Mouse (Mus musculus) hematopoietic stem cell, adult 5-6 weeks (primary cell): ENCODE measurements around the gene Snupn. TPM values are rescaled to one million over a fixed set of nuclear protein-coding genes. Genes with fewer than 3 reads are reported as not detected.
"Not testable (repeated sequence)": the region's sequence is repeated elsewhere in the genome, so short reads cannot be mapped to it uniquely, and the experiment has no call there.

Experiments
- ATAC-seq, 2 experiments: fragments of 125-278 bp in 1 of 2; replicated peaks in 1 of 2; 2 replicates each; pipeline ENCODE4 v1.8.0; 2016 to 2017; ENCODE audit warnings: inconsistent platforms in 2 of 2, mild to moderate bottlenecking in 2 of 2, moderate number of reproducible peaks in 2 of 2, low read depth in 1 of 2, moderate TSS enrichment in 1 of 2; ENCODE audit not compliant: low FRiP score in 2 of 2, poor library complexity in 2 of 2, severe bottlenecking in 2 of 2, insufficient read depth in 1 of 2, low TSS enrichment in 1 of 2
- total RNA-seq: library from RNA; stranded (forward); fragments of 172-1452, 232-1000 nt; gene quantifications from 2 replicates; pipeline ENCODE4 v1.2.3, GENCODE M21; 2017

Snupn gene
- total RNA-seq, 1 experiment from 2014 or later: 3.8 TPM

DNA sequence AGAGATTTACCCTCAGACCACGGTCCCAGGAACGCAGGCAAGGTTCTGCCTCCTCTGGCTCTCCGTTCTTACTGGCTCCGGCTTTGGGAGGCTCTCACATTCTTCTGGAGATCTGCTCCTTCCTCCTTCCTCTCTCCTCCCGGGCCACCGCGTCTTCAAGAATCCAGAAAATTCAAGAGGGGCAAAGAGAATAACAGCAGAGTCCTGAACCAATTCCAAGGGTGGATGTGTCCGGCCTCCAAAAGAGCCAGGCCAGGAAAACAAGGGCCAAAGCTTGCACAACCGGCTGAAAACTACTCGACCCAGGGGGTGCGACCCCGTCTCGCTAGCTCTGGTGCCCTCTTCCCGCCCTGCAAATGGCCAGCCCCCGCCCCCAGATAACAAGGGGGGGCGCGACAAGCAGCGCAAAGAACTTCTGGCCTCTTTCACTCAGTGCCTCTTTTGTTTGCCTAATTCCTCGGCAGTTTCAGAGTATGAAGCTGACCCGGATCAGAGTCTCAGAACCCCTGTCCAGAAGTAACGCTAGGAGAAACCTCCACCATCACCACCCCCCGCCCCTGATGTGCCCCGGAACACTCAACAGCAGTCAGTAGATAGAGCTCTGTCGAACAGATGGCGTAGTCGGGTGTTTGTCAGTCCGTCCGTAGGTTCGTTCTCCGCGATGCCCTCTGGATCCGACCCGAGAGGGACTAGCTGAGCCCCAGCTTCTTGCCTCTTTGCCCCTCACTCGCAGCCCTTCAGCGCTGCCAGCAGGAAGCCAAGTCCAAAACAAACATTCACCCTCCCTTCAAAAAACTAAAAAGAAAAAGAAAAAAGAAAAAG lies 23.3 kb upstream of the Snupn start:
- ATAC-seq: peak in 1 of 2 experiments; percentile 27; a peak in 1 of 4 replicates

DNA sequence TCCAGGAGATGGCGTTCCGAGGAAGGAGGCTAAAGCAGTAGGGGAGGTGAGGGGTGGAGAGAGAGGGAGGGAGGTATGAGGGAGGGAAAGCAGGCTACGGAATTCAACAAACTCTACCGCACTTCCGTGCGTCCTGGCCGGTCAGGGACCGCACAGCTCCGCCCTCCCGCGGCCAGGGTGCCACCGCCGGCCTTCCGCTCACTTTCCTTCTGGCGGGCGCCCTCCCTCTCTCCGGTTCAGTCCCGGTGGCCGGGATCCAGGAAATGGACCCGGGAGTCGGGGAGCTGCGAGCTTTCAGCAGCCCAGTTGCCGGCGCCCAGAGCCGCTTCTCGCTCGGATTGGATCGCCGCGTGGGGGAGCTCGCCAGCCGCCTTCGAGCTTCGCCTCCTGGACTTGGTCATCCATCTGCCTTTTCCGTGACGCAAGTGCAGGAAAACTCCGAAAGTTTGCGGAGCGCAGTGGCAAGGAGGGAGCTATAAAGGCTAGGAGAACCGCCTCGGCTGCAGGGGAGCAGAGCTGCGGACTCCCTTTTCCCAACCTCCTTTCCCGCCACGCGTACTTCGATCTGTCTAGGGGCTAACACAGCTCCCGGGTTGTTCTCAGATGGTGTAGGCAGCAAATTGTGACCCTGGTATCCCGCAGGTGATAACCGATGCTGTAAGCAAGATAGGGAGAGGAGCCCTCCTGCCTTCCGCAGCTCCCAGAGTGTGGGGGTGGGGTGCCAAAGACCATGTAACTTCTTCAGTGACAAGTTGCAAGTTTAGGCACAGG lies 22.5 kb upstream of the Snupn start, which contains the start of gene Snx33:
Gene Snx33, minus strand, starts transcription at position 331 of the 771 bp plus-strand sequence.
- ATAC-seq: peak; percentile 73 to 75

DNA sequence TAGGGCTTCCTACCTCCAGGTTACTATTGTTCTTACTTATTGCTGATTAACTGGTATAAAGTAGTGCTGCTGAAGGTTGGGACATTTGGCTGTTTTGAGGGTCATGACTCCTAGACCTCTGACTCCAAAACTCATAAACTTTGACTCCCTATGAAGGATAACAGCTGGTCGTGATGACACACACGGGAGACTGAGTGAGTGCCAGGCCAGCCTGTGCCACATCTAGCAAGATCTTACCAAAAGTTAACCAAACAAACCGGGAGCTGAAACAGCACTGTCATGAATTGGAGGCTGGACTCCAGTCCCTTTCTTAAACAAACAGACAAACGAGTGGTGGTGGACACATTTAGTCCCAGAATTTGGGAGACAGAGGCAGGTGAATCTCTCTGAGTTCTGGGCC lies 21.2 kb upstream of the Snupn start:
- no peak for ATAC-seq

DNA sequence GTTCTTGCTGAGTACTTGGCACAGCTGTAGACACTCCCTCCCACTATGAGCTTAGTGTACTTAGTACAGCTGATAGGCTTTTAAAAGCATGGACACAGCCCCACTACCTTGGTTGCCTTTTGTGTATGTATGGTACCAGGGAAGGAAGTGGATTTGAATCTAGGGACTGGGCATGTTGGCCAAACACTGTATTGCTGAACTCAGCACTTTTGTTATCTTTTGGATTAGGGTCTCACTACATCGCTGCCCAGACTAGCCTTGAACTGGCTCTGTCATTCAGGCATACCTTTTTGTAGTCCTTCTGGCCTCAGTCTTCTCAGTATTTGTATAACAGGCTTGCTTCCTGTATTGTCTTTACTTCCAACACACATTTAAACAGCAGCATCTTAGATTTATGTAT lies 20.1 kb upstream of the Snupn start:
- no peak for ATAC-seq

DNA sequence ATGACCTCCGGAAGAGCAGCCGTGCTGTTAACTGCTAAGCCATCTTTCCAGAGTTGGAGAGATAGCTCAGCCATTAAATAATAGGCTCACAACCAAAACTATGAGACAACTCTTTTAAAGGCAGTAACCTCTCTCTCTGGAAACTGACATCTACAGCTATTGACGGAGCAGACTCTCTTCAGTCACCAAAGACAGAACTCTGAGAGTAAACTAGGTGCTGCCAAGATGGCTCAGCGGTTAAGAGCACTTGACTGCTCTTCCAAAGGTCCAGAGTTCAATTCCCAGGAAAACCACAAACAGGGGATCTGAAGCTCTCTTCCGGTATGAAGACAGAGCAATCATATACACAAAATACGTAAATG lies 13.8 kb upstream of the Snupn start:
- ATAC-seq: no peak

DNA sequence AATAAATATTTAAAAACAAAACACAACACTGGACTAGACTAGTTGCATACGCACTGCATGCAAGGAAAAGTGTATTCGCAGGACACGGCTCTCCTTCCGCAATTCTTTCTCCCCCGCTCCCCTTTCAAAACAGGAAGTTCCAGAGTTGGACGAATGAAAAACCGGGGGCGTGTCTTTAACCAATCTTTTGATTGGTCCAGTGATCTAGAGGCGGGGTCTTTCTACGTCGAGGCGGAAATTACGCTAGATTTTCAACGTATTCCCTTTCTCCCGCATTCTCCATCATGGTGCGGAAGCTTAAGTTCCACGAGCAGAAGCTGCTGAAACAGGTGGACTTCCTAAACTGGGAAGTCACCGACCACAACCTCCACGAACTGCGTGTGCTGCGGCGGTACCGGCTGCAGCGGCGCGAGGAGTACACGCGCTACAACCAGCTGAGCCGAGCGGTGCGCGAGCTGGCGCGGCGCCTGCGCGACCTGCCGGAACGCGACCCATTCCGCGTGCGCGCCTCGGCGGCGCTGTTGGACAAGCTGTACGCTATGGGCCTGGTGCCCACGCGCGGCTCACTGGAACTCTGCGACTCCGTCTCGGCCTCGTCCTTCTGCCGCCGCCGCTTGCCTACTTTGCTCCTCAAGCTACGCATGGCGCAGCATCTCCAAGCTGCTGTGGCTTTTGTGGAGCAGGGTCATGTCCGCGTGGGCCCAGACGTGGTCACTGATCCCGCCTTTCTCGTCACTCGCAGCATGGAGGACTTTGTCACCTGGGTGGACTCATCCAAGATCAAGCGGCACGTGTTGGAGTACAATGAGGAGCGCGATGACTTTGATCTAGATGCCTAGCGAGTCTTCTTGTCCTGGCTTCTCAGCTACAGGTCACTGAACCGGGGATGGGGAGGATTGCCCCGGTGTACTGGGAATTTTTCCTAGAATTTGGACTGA lies 13.2 kb upstream of the Snupn start, which contains the start of gene Imp3:
Gene Imp3, plus strand, starts transcription at position 253 of the 938 bp plus-strand sequence.
- peak; percentile 90 to 94 for ATAC-seq

DNA sequence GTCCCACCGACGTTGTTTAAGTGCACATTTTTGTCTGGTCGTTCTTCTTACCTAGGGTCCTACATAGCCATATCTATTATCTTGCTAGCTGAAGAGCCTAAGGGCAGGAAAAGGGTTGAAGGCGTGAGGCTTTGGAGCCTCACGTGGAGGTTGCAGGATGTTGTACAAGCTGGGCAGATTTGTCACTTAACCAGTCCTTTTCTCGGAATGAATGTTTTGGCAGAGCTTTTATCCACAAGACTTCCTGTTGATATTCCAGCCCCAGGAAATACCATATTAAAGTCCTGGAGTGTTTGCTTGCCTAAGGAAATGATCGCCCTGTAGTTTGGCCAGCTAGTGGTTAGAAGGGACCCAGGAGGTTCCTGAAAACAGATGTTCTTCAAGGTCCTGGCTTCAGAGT lies 12.3 kb upstream of the Snupn start:
- ATAC-seq: no peak

DNA sequence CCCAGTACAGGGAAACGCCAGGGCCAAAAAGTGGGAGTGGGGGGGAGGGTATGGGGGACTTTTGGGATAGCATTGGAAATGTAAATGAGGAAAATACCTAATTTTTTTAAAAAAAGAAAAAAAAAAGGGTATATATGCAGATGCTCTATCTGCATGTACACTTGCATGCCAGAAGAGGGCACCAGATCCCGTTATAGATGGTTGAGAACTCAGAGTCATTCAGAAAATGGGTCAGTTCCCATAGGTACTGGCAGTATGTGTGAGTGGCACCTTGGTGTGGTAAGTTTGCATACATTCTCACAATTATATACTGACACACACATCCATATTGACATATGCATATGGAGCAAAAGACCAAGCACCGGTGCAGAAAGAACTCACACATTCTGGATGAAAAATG lies 3.2 kb upstream of the Snupn start:
- not testable (repeated sequence) for ATAC-seq

DNA sequence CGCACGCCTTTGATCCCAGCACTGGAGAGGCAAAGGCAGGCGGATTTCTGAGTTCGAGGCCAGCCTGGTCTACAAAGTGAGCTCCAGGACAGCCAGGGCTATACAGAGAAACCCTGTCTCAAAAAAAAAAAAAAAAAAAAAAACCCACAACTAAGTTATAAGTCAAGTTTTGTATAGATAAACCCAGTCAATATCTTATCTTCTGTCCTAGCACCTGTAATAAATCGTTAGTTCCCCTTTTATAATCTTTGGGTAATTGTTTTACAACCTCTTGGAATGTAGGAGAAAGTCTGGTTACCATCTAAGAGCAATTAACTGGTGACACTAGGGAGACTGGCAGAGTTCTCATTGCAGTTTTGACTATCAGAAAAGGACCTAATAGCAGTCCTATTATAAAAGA lies 2.0 kb upstream of the Snupn start:
- ATAC-seq: not testable (repeated sequence)

DNA sequence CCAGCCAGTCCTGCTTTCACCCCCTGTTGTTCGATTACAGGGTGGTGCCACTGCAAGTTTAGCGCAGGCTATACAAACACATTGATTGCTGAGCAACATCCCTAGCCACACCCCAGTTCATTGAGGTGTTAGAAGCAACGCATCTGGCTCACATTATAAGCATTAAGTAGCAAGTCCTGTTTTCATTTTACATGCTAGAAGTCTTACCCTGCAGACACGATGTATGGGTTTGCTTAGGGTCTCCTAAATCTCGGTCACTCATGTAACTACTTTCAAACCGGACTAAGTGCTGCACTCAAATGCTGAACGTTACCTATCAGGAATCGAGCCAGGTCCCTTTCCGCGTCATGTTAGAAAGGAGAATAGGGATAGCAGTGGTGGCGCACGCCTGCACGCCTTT lies 911 bp upstream of the Snupn start:
- ATAC-seq: no peak

DNA sequence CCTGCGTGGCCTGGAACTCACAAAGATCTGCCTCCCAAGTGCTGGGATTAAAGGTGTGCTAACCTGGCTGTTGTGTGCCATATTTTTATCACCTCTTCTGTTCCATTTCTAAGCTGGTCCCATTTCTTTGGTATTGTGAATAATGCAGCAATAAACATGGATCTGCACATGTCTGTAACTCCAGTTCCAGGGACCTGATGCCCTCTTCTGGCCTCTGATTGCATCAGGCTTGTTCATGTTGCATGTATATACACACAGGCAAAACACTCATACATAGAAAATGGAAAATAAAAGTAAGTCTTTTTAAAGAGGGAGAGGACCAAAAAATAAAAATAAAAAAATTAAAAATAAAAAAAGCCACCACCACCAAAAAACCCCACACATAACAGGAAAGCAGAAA lies 2.9 kb downstream of the Snupn start:
- no peak for ATAC-seq

DNA sequence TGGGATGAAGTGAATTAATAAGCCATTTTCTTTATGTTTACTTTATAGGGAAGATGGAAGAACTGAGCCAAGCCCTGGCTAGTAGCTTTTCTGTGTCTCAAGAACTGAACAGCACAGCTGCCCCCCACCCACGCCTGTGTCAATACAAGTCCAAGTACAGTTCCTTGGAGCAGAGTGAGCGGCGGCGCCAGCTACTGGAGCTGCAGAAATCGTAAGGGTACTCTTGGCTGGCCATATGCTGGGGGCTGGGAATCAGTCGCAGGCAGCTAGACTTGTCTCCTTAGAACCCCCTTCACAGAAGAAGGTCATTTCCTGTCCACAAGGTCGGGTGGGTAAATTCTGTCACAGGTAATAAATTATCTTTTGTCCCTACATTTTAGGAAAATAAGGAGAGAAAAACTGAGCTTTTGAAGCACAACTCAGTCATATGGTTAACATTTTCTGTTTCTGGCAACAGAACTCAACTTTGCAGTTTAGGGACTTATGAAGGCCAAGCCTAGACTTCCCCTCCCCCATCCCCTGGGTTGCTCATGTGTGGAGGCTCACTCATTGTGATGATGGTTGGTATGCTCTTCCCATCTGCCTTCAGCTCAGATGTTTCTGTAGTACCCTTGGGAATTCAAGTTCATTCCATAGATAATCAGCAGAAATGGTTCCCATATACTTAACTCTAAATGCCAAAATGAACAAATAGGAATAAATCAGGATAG lies 6.4 kb downstream of the Snupn start:
- no peak for ATAC-seq

DNA sequence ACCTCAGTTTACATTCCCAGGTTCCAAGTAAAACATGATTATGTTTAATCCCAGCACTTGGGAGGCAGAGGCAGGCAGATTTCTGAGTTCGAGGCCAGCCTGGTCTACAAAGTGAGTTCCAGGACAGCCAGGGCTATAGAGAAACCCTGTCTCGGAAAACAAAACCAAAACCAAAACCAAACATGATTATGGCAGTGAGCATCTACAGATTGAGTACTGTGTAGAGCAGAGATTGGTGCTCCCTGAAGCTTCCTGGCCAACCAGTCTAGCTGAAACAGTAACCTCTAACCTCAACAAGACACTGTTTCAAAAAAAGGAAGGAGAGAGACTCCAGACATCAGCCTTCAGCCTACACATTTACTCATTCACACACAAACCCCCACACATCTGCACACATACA lies 8.0 kb downstream of the Snupn start:
- ATAC-seq: no peak

DNA sequence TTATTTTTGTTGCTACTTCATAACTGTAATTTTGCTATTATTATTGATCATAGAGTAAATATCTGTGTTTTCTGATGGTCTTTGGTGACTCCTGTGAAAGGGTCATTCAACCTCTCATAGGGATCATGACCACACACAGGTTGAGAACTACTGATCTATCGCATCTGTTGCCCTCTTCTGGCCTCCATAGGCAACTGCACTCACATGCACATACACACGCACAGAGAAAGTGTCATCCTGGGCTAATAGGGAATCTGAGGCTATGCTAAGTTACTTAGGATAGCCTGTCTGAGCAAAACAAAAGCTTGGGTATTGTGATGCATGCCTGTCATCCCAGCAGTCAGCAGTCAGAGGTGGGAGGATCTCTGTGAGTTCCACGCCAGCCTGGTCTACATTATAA lies 10.9 kb downstream of the Snupn start:
- ATAC-seq: no peak

DNA sequence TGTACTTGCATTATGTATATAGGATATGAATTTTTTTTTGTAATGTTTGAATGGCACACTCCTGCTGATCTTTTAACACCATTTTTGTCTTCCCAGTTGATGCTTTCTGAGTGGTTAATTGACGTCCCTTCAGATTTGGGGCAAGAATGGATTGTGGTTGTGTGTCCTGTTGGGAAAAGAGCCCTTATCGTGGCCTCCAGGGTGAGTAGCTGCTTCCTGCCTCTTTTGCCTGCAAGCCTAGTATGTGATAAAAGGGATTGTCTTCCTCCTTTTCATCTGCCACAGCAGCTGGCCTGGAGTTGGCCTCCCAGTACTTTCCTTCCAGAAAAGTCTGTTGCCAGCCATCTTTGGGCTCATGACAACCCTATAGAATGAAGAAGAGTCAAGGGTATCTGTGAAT lies 19.5 kb downstream of the Snupn start:
- no peak for ATAC-seq

DNA sequence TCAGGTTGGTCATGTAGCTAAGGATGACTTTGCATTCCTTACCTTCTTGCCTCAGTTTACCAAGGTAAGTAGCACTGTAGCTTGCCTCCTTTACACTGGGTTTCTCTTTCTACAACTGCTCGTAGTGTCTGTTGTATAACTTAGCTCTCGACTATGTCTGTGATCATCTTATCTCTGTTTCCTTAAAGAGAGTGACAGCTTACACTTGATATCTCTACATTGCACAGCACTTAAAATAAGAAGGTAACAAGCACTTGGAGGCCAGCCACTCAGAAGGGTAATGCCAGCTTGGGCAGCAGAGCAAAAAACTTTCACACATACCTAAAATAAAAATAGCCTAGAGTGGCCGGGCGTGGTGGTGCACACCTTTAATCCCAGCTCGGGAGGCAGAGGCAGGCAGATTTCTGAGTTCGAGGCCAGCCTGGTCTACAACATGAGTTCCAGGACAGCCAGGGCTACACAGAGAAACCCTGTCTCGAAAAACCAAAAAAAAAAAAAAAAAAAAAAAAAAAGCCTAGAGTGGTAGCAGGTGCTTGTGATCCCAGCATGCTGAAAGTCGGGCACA lies 23.4 kb downstream of the Snupn start:
- no peak for ATAC-seq

DNA sequence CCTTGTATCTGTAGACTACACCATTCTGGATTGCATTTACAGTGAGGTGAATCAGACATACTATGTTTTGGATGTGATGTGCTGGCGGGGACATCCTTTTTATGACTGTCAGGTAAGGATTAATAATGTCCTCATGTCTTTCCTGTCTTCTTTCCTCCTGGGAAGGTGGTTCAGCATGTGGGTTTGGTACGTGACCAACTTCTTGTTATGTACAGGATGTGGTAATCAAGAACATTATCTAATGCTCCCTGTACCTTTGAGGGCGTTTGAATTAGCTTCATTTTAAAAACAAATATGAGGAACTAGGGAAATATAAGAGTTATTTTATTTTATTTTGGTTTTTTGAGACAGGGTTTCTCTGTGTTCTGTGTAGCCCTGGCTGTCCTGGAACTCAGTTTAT lies 24.5 kb downstream of the Snupn start:
- ATAC-seq: no peak
